Mouse (Mus musculus) cerebellum, adult 9-11 months (tissue): ENCODE data around the gene Fars2.

Source experiments
- DNase-seq: peaks from one replicate; pipeline ENCODE4 v3.0.0; 2022

Fars2 gene

DNA sequence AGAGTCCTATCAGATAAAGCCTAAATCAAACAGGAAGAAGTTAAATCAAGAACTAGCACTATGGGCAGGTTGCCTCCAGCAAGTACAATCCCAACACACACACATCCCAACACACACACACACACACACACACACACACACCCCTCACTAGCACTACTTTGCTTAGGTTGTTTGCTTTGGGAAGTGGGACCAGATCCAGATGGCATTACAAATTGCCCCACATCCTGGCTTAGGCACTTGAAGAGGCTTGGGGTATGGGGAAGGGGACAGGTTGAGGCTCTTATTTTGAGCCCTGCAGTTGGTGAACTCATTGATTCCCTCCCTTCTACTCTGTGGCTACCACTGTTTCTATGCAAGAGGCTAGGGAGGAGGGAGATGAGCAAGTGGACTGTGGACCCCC is 605.1 kb downstream of the Fars2 start:
- no peak for DNase-seq

DNA sequence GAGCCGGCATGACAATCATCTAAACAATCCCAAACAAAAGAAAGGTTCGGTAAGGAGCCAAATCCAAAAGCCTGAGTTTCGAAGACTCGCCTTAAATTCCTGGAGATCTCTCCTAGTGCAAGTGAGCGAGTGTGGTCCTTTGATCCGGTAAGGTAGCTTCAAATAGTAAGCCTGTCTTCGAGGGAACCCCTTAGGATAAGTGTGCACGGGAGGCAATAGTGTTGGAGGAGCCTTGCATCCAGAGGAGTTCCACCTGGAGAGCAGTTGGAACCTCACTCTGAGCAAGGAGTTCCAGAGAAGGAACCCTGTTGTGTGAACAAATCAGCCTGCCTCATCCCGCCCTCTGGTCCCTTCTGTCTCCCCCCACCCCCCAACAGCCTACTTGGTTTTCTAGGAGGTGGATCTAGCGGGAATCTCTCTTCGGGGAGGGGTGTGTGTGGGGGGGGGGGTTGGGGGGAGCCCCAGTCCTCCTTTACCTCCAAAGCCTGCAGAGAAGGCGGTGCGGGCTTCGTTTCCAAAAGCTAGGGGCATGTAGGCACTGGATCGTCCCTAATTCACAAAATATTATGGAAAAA is 606.6 kb downstream of the Fars2 start:
- peak; percentile 49 for DNase-seq

DNA sequence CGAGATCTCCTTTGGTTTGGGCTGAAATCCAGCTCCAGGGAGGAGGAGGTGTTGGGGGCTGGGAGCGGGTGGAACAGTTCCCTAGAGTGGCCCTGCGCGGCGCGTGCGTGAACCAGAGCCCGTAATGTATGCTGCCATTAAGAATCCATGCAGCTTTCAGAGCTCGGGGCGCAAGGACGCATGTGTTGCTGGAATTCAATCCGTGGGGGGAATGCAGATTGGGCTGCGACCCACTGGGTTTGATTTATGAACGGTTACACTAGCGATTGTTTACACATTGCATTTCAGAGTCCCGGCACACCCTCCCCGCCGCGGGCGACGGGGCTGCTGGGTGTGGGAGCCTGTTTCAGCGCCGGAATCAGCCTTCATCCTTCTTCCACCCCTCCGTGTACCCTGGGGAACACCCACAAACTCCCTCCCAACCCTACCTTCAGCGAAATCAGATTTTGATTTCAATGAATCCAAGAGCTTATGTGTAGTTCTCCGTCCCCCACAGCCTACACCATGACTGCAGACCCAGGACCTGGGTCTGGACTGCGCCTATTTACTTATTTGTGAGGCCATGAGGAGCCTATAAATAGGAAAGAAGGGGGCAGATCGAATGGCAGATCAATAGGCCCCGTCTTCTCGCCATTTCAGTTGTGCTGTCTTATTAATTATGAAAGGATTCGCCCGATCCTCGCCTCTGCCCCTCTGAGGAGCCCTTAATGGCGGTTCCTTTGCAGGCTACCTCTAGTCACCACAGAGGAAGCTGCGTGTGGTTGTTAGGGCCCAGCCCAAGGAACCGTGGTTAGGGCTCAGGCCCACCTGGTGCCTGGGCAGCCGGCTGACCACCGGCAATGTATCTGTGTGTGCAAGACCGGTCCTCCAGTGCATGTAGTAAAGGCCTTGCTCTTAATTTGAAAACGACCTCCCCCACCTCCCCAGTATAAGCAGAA is 607.6 kb downstream of the Fars2 start:
- peak; percentile 90 for DNase-seq

DNA sequence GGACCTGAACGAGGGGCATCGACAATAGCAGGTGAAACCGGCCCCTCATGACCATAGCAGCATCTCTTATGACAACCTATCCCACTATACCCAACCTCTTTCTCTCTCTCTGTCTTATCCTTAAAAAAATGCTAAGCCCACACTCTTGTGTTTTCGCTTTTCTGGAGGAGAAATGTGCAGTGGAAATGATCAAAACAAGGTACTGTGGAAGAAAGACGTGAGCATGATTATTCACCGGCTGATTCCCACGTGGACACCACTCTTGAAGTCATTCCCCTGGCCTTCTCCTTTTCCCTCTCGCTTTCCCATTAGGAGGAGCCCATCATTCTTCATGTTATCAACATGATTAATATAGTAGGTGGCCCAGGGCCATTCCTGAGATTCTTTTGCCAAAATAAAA is 608.7 kb downstream of the Fars2 start:
- DNase-seq = peak; percentile 49

GRCm38 (mm10) chr13:36726551-36726950 is 609.3 kb downstream of the Fars2 start:
- peak; percentile 78 for DNase-seq

GRCm38 (mm10) chr13:36726951-36727778 is 610.0 kb downstream of the Fars2 start:
- DNase-seq = peak; percentile 86

GRCm38 (mm10) chr13:36727779-36728470 is 610.7 kb downstream of the Fars2 start:
- DNase-seq = peak; percentile 29

- DNase-seq = peak; percentile 37
These were observed 611.3 kb downstream of the Fars2 start for GRCm38 (mm10) chr13:36728509-36728908.

GRCm38 (mm10) chr13:36729731-36730340 is 612.6 kb downstream of the Fars2 start:
- peak; percentile 36 for DNase-seq

DNA sequence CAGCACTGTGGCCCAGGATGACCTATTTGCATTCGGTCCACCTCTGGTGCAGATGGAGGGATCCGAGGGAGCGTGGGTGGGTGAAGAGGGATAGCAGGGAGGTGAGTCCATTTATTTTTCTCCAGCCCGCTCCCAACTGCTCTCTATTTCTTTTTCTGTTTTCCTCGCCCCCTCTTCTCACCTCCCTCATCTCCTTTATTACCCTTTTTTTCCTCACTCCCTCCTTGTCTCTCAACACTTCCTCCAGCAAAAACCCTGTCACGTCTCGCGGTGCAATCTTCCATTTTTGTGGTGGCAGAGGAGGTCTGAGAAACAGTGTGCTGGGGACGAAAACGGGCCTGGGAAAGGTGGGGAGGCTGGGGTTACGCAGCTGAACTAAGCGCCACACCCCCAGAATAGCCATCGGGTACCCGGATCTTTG is 613.1 kb downstream of the Fars2 start:
- DNase-seq = peak; percentile 65

DNA sequence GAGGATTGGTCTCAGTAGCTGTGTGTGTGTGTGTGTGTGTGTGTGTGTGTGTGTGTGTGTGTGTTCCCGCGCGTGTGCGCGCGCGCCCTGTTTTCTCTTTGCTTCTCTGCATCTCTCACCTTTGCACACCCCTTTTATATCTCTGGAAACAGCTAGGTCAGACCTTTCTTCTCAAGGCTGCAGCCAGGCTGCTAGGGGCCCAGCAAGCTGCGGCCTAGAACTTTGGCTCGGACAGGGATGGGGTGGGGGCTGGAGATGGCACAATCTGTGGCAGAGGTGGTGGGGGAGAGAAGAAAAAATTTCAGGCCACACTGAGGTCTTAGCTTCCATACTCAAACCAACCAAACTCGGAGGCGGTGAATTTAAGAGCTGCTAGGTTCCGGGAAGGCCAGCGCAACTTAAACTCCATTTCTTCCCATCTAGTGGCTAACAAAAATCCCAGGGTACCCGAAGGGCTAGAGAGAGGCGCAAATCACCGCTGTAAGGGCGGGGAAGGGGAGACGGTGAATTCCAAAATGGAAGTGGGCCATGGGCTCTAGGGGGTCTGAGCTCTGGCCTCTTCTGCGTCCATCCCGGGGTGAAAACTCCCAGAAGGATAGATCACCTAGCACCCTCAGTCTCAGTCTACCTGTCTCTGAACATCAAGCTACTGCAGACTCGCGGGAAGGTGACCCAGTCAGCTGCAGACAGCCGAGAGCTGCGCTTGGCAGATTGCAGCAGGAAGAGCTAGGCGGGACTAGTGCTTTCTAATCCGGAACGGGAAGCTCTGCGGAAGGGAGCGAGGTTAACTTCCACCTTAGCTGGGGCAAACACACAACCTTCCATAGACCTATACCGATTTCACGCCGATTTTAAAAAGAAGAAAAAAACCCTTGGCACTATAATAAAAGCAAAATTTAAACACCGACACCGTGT is 614.1 kb downstream of the Fars2 start:
- peak; percentile 85 for DNase-seq

DNA sequence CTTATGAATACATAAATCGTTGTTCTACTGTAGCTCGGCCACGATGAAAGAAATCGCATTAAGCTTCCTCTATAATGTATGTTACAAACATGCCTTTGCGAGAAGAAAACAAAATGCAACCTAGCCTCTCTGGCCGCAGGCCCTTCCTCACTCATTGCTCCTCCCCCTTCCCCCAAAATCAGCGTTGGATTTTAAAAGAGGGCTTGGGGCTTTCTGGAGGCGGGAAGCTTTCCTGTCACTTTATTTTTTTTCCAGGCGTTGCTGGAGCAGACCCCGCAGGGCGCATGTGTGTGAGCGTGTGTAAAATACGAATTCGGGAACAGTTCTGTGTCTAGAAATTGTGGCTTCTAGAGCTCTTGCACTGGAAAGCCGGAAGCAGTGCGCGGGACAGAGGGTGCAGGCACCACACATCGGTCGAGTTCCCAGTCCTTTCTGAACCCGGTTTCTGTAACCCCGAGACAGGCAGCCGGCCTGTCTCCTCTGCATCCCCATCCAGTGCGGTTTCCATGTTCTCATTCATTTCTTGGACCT is 614.8 kb downstream of the Fars2 start:
- peak; percentile 63 for DNase-seq

DNA sequence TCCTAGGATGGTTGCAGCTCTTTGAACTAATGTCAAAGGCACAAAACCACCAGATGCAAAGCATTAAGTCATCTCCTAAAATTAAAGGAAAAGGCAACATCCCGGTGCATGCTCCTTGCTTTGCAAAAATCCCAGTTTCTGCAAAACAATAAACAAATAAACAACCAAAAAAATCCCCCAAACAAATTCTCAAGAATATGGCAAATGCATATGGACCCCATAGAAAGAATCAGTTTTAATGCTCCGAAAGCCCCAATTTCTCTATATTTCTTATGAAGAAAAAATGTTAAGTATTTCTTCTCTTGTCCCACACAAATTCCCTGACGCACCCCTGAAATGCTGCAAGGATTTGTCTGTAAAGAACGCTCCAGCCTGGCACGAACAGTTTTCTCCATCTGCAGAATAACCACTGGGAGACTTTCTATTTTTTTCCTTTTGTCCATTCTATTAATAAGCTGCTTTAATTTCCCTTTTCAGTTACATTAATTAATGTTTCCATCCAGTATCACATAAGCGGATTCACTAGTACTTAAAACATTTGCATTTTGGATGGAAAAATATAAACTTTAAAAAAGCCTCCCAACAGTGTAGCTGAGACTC is 615.8 kb downstream of the Fars2 start:
- DNase-seq = no peak

DNA sequence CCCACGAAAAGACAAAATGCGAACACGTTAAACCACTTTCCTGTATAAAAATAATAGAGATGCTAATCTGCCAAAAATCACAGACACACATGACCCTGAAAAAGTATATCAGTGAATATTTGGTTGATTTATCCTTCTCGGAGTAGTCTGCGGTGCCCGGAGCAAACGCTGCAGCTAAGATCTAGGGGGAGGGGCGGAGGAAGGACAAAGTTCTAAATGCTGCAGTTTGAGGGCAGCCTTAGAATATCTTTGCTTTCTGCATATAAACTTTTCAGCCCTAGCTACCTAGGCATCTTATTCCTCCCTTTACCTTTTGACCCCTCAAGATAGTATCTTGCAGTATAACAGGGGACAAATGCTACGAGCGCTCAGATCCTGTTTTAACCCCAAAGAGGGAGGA is 616.4 kb downstream of the Fars2 start:
- DNase-seq = peak; percentile 43

DNA sequence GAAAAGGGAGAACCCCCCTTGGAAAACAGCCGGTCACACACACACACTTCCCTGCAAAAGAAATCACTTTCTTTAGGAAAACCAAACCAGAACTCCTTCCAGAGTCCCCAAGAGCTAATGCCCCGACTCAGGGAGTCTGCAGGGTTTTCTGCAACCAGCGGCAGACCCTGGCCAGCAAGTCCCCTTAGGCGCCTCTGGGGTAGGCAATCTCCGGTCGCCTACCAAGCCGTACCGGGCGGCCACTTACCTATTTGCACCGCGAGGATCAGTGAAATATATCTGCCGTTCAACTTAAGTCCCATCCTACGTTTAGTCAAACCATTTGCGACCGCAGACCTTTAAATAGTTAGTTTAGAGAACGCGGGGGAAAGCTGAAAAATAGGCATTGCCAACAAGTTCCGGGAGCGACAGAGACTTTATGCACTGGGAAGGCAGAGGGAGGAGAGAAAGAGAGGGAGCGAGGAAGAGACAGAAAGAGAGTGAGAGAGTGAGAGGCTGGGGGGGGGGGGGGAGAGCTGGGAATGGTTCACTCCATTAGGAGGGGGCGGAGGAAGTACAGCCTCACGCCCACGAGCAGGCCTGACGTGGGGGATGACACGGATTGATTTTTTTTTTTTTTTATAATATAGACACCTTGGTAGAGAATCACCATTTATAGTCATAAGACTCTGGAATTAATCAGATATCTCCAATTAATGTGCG is 616.9 kb downstream of the Fars2 start:
- DNase-seq = peak; percentile 78

- peak; percentile 87 for DNase-seq
These were observed 617.7 kb downstream of the Fars2 start, which contains the start of gene Nrn1 for GRCm38 (mm10) chr13:36734731-36735571. Gene Nrn1, minus strand, starts transcription at chr13:36735131.

GRCm38 (mm10) chr13:36735901-36736618 is 618.8 kb downstream of the Fars2 start:
- DNase-seq = peak; percentile 94

DNA sequence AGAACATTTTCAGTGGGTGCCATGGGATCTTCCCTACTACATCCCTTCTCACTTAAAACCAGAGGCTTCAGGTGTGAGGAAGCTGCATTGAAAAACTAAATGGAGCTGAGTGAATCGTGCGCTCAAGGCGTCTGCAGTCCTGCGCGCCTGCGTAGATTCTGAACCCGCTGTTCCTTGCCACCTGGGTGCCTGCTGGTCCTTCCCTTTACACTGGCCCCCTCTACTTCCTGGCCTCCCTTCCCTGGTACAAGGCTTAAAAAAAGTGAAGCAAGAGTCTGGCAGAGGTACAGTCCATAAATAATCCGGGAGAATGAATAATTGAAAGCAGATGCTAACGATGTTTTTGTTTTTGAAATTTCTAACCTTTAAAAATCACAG is 619.4 kb downstream of the Fars2 start:
- no peak for DNase-seq
